Mouse (Mus musculus): ENCODE measurements around the gene Bptf.
"Not testable (repeated sequence)": the region's sequence is repeated elsewhere in the genome, so short reads cannot be mapped to it uniquely, and the experiment has no call there.

The Bptf gene

DNA sequence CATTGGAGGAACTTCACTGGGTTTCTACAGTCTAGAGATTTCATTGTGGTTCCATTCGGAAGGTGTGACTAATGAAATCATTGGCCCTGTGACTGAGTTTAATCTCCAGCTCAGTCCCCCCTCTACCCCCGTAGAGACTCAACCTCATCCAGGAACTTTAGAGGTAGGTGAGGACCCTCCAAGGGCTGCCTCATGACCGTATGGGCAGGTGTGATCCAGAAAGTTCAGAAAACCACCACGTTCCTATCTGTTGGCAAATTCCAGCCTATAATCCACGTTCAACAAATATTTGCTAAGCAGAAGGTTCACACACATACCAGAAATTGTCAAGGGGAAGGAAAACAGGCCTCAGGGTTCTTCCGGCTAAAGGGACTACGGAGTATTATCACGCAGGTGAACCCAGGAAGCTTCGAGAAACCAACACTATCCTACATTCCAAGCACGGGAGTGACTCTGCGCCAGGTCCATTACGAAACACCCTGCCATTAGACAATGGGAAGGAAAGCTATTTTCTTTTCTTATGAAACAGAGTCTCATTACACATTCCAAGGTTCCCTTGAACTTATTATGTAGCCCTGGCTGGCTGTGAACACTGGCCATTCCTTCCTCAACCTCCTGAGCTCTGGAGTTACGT lies 109.8 kb downstream of the Bptf start:
- no peak for ATAC-seq (ENCODE audit: insufficient number of reproducible peaks, low FRiP score, low TSS enrichment)

- ATAC-seq (ENCODE audit: insufficient number of reproducible peaks, low FRiP score, low TSS enrichment): not testable (repeated sequence)
These were observed 112.2 kb downstream of the Bptf start for GRCm38 (mm10) chr11:107019722-107020121.

DNA sequence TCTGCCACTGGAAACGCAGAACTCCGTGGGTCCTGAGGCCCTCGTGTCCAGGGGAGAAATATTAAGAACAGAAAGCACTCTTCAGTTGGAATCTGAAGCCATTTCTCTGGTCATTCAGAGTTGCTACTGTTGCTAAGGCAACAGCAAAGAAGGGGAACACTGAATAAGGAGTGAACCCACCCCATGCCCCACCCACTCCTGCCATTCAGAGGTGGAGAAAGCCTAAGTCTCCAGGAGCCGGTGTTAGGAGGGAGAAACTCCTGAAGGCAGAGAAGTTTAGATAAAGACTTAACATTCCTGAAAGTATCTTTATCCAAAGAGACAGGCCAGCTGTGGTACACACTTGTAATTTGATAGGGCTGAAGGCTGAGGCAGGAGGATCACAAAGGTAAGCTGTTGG lies 112.6 kb downstream of the Bptf start:
- ATAC-seq (ENCODE audit: insufficient number of reproducible peaks, low FRiP score, low TSS enrichment): no peak

- ATAC-seq (ENCODE audit: insufficient number of reproducible peaks, low FRiP score, low TSS enrichment): no peak
These were observed 113.3 kb downstream of the Bptf start for GRCm38 (mm10) chr11:107018606-107019005.

DNA sequence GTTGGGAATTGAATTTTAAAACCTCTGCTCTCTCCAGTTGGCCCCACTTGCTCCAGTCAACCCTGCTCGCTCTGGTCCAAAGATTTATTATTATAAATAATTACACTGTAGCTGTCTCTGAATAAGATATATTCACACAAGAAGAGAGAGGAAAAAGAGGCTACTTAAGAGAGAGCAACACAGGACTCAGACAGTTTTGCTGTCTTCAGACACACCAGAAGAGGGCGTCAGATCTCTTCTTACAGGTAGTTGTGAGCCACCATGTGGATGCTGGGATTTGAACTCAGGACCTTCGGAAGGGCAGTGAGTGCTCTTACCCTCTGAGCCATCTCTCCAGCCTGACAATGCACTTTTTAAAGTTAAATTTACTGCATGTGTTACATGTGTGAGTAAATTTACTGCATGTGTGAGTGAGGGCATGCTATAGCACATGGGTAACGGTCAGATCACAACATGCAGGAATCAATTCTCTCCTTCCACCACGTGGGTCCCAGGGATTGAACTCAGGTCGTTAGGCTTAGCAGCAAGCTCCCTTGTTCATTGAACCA lies 114.5 kb downstream of the Bptf start:
- no peak for ATAC-seq (ENCODE audit: insufficient number of reproducible peaks, low FRiP score, low TSS enrichment)

DNA sequence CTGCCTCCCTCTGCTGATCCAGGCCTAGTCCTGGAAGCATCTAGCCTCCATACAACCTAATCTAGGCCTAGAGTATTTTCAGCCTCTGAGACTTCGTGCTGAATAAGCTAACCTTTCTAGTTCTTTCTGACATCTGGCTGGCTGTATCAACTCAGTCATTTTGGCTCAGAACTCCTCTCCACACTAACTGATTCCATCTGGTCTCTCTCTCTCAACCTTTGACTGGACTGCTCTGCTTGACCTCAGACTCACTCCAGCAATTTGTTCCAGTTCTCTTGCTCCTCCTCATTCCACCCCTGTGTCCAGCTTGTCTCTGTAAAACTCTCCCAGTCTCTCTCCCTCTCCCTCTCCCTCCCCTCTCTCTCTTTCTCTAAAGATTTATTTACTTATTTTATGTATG lies 115.0 kb downstream of the Bptf start:
- ATAC-seq (ENCODE audit: insufficient number of reproducible peaks, low FRiP score, low TSS enrichment): no peak

DNA sequence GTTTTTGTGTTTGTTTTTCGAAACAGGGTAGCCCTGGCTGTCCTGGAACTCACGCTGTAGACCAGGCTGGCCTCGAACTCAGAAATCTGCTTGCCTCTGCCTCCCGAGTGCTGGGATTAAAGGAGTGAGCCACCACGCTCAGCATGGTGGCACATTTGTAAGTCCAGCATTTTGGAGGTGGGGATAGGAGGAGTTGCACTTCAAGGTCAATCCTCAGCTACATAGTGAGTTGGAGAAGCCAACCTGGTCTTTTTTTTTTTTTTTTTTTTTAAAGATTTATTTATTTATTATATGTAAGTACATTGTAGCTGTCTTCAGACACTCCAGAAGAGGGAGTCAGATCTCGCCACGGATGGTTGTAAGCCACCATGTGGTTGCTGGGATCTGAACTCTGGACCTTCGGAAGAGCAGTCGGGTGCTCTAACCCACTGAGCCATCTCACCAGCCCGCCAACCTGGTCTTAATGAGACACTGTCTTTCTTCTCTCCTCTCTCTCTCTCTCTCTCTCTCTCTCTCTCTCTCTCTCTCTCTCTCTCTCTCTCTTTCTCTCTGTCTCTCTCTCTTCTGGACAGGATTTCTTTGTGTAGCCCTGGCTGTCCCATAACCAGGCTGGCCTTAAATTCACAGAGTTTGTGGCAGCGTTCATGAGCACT lies 116.3 kb downstream of the Bptf start:
- ATAC-seq (ENCODE audit: insufficient number of reproducible peaks, low FRiP score, low TSS enrichment): not testable (repeated sequence)

- no peak for ATAC-seq (ENCODE audit: insufficient number of reproducible peaks, low FRiP score, low TSS enrichment)
These were observed 117.2 kb downstream of the Bptf start for GRCm38 (mm10) chr11:107014597-107015309.

GRCm38 (mm10) chr11:107014020-107014585 lies 117.8 kb downstream of the Bptf start:
- ATAC-seq (ENCODE audit: insufficient number of reproducible peaks, low FRiP score, low TSS enrichment): no peak

- peak; percentile 91 for ATAC-seq (ENCODE audit: insufficient number of reproducible peaks, low FRiP score, low TSS enrichment)
These were observed 119.5 kb downstream of the Bptf start for GRCm38 (mm10) chr11:107012324-107013017.

DNA sequence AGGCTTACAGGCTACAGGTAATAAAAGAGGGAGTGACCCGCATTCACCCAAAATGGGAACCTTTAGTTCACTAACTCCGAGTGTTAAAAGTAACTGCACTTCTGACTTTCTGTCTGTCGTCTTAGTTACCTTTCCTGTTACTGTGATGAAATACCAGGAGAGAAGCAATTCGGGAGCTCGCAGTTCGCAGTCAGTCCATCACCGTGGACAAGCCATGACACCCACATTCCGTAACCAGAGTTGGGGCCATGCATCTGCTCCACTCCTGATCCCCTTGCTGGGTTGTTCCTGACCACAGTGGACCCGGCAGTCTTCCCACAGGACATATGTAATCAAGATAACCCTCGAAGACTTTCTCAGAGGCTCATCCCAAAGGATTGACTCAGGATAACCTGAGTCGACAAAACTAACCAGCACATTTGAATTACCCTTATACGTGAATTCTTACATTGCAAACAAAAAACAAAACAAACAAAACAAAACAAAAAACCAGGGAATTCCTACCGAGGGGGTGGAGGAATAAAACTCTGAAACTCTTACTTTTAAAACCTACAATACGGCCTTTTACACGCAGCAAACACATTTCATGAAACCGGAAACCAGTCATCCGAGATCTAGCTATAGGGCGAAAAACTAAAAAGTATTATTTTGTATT lies 120.1 kb downstream of the Bptf start:
- ATAC-seq (ENCODE audit: insufficient number of reproducible peaks, low FRiP score, low TSS enrichment): no peak

- ATAC-seq (ENCODE audit: insufficient number of reproducible peaks, low FRiP score, low TSS enrichment): no peak
These were observed 120.8 kb downstream of the Bptf start for GRCm38 (mm10) chr11:107011171-107011570.

- no peak for ATAC-seq (ENCODE audit: insufficient number of reproducible peaks, low FRiP score, low TSS enrichment)
These were observed 121.5 kb downstream of the Bptf start for GRCm38 (mm10) chr11:107010447-107010846.

DNA sequence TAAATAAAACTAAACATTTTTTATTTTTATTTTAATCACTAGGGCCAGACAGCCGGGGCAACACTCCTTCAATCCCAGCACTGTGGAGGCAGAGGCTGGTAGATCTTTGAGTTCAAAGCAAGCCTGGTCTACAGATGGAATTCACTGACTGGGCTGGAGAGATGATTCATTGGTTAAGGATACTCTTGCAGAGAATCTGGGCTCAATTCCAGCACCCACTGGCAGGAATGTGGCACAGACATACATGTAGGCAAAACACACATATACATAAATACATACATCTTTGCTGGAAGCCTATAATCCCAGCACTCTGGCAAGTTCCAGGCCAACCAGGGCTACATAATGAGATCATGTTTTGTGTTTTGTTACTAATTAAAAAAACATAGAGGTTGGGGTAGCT lies 126.4 kb downstream of the Bptf start:
- no peak for ATAC-seq (ENCODE audit: insufficient number of reproducible peaks, low FRiP score, low TSS enrichment)

DNA sequence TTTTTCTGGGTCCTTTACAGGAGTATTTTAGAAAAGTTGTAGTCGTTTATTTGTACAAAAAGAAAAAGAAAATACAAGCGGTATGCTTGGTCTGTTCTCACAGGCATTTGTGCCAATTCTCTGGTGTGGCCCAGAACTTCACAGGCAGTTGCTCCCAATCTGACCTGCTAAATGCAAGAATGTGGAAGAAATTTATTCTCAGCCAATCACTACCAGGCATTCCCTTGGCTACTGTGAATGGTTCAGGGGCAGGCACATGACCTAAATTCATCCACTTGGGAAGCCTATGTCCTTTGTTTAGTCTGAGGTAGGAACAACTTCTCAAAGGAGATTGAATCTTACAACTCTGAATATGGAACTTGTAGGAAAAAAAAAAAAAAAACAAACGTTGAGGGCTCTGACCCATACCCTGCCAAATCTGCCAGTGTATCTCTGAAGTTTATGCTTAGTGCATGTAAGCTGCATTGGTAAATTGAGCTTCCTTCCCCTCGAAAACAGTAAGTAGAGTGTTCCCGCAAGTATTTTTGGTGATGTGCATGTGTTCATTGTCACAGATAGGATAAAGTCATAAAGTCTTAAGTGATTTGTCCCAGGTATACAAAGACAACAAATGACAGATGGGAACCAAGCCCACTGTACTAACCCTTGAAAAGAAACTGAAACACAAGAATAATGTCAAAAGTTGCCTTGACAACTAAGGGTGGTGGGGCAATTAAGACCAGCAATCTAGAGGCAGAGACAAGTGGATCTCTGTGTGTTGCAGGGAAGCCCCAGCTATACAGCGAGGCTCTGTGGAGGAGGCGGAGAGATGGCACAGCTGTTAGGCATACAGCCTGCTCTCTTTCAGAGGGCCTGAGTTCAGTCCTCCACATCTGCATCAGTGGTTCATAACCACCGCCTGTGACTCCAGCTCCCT lies 129.9 kb downstream of the Bptf start:
- no peak for ATAC-seq (ENCODE audit: insufficient number of reproducible peaks, low FRiP score, low TSS enrichment)

DNA sequence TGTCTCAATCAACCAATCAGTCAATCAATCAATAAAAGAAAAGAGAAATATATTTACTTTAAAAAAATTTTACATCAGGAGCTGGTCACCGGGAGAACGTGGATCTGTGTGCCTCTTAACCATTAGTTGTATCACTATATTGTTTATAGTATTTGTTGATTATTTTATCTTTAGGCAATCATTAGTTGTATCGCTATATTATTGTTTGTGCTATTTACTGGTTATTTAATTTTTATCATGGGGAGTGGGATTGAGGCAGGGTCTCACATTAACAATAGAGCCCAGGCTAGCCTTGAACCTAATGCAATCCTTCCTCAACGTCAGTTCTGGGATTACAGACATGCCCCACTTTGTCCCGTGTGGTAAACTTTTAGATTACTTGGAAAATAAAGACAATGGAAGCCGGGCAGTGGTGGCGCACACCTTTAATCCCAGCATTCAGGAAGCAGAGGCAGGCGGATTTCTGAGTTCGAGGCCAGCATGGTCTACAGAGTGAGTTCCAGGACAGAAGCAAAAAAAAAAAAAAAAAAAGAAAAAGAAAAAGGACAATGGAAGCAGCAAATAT lies 131.9 kb downstream of the Bptf start:
- ATAC-seq (ENCODE audit: insufficient number of reproducible peaks, low FRiP score, low TSS enrichment): no peak

GRCm38 (mm10) chr11:106999151-106999948 lies 132.6 kb downstream of the Bptf start, which contains the start of gene Kpna2:
Kpna2 (minus strand) TSS chr11:106999541.
- peak; percentile 96 for ATAC-seq (ENCODE audit: insufficient number of reproducible peaks, low FRiP score, low TSS enrichment)

Data from cerebellum, adult (tissue).